In the genomic region with DNA sequence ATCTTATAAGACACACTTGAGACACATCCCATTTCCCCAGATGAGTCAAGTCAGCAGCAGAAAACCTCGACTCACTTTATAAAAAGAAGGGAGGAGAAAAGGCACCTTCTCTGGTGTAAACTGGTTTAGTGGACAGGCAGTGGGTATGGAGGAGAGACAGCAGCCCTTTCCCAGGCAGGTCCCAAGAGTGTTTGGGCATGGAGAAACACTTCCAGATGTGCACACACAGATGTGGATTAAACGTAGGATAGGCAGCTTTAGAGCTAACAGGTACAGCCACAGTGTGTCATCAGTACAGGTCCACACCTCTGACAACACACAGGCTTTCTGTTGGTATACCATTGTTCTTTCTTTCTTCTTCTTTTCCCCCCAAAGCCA, we compare ENCODE assay signal across 12 mouse cellular contexts. TPM values are rescaled to one million over a fixed set of nuclear protein-coding genes. Genes with fewer than 3 reads are reported as not detected.
DNase-seq lines count a peak whose midpoint lies in the region; ATAC-seq and TF ChIP-seq lines count a peak whose summit lies in the region.
"Had no signal": no experiment of that assay in that cellular context is flagged by ENCODE, and none has a peak within 500 bp of the region (broad histone marks: within the 10 kb centered on the region; RNA-seq: fewer than 3 reads in every experiment).

No protein-coding gene starts in this region.

- ATAC-seq in hindbrain, embryonic 12.5 days (ENCODE audit: low FRiP score), result peak; percentile 27
- no peak; the same call in 1 of the 2 replicates for ATAC-seq in midbrain, embryonic 12.5 days (ENCODE audit: low FRiP score, low read depth)
- no peak for ATAC-seq in stomach, postnatal 0 days (ENCODE audit: low FRiP score, low TSS enrichment)
- no peak for ATAC-seq in megakaryocyte-erythroid progenitor cell, adult 5-6 weeks (replicated peaks; ENCODE audit: low FRiP score, low TSS enrichment, poor library complexity, severe bottlenecking)

- H3K9ac ChIP-seq in hindbrain, embryonic 12.5 days, result no peak overlapping the region
- H3K9ac ChIP-seq in midbrain, embryonic 12.5 days (replicated peaks), result peak overlapping the region; percentile 37; the same call in 1 of the 2 replicates
- no peak overlapping the region for H3K9ac ChIP-seq in stomach, postnatal 0 days (ENCODE audit: low read length)
- H3K9ac ChIP-seq: heart, embryonic 13.5 days; liver, embryonic 14.5 days; stomach, embryonic 15.5 days had no signal

- no peak for DNase-seq in thymus, adult 2 months
- DNase-seq in thymus, postnatal 10 days (ENCODE audit: low spot score in 2 of 2), result no peak
- DNase-seq in stomach, postnatal 0 days (ENCODE audit: low spot score), result no peak
- DNase-seq in cerebellum, postnatal 4 days (ENCODE audit: low spot score in 2 of 2), result no peak
- DNase-seq in ovary, postnatal 10 days (ENCODE audit: low spot score), result no peak
- DNase-seq: cerebellum, postnatal 10 days had no signal

- WGBS in thymus, adult 2 months, result 36% methylated on average over 2 of the region's 2 CpGs
- 43% methylated on average over 2 of the region's 2 CpGs for WGBS in hindbrain, embryonic 12.5 days
- 51% methylated on average over 2 of the region's 2 CpGs for WGBS in midbrain, embryonic 12.5 days
- 34% methylated on average over 2 of the region's 2 CpGs for WGBS in stomach, postnatal 0 days

- no peak for TF ChIP-seq EP300 in stomach, postnatal 0 days (optimal IDR thresholded peaks at IDR 0.05)

- H3K9me3 ChIP-seq in hindbrain, embryonic 12.5 days (replicated peaks), result no peaks in the 10 kb centered on the region
- no peaks in the 10 kb centered on the region for H3K9me3 ChIP-seq in midbrain, embryonic 12.5 days
- H3K9me3 ChIP-seq in stomach, postnatal 0 days (ENCODE audit: control insufficient read depth, low read length), result no peaks in the 10 kb centered on the region
- H3K9me3 ChIP-seq: stomach, embryonic 15.5 days had no signal

- H3K4me3 ChIP-seq in thymus, adult 2 months (ENCODE audit: control insufficient read depth, insufficient read depth, low read length), result no peak overlapping the region
- no peak overlapping the region for H3K4me3 ChIP-seq in hindbrain, embryonic 12.5 days
- H3K4me3 ChIP-seq in midbrain, embryonic 12.5 days, result 0 out of 2 replicates have a peak overlapping the region, but pooled peaks have one; percentile 32
- H3K4me3 ChIP-seq in stomach, postnatal 0 days (ENCODE audit: low read depth, low read length), result no peak overlapping the region
- H3K4me3 ChIP-seq: heart, embryonic 13.5 days had no signal

- H3K27me3 ChIP-seq in thymus, adult 2 months (ENCODE audit: control insufficient read depth, insufficient read depth, low read length), result no peaks in the 10 kb centered on the region
- no peaks in the 10 kb centered on the region; the same call in 1 of the 2 replicates for H3K27me3 ChIP-seq in hindbrain, embryonic 12.5 days
- no peaks in the 10 kb centered on the region; the same call in 1 of the 2 replicates for H3K27me3 ChIP-seq in midbrain, embryonic 12.5 days
- H3K27me3 ChIP-seq in stomach, postnatal 0 days (ENCODE audit: control insufficient read depth, insufficient read depth, low read length), result no peaks in the 10 kb centered on the region
- H3K27me3 ChIP-seq: stomach, embryonic 15.5 days had no signal

- H3K36me3 ChIP-seq in thymus, adult 2 months (ENCODE audit: control insufficient read depth, insufficient read depth, low read length), result no peaks in the 10 kb centered on the region
- no peaks in the 10 kb centered on the region for H3K36me3 ChIP-seq in hindbrain, embryonic 12.5 days
- H3K36me3 ChIP-seq in midbrain, embryonic 12.5 days, result no peaks in the 10 kb centered on the region
- no peaks in the 10 kb centered on the region for H3K36me3 ChIP-seq in stomach, postnatal 0 days (ENCODE audit: control insufficient read depth, insufficient read depth, low read length)
- H3K36me3 ChIP-seq: heart, embryonic 13.5 days; stomach, embryonic 15.5 days had no signal

- TF ChIP-seq CTCF in thymus, adult 2 months (IDR thresholded peaks at IDR 0.05; ENCODE audit: borderline replicate concordance, control insufficient read depth, extremely low read depth, insufficient read depth, low read length, poor library complexity), result no peak
- no peak for TF ChIP-seq CTCF in stomach, postnatal 0 days (IDR thresholded peaks at IDR 0.05; ENCODE audit: low read depth)

- no peak for TF ChIP-seq POLR2A in thymus, adult 2 months (IDR thresholded peaks at IDR 0.05; ENCODE audit: control insufficient read depth, extremely low read depth, insufficient read depth, low read length, poor library complexity)

- peaks cover 17% of the 10 kb centered on the region for H3K4me1 ChIP-seq in thymus, adult 2 months (replicated peaks; ENCODE audit: control insufficient read depth, insufficient read depth, low read length)
- peaks cover 43% of the 10 kb centered on the region for H3K4me1 ChIP-seq in hindbrain, embryonic 12.5 days
- peaks cover 38% of the 10 kb centered on the region for H3K4me1 ChIP-seq in midbrain, embryonic 12.5 days
- 0 out of 2 replicates have a peak, but pooled peaks cover 2% of the 10 kb centered on the region for H3K4me1 ChIP-seq in stomach, postnatal 0 days (replicated peaks; ENCODE audit: control insufficient read depth, insufficient read depth)

- peak overlapping the region; percentile 52 for H3K4me2 ChIP-seq in hindbrain, embryonic 12.5 days (replicated peaks)
- peak overlapping the region; percentile 52 for H3K4me2 ChIP-seq in midbrain, embryonic 12.5 days (replicated peaks)
- H3K4me2 ChIP-seq in stomach, postnatal 0 days (replicated peaks; ENCODE audit: low read depth), result peak overlapping the region; percentile 50; the same call in 1 of the 2 replicates

- H3K27ac ChIP-seq in thymus, adult 2 months (ENCODE audit: control insufficient read depth, insufficient read depth, low read length), result peak overlapping the region; percentile 56
- peak overlapping the region; percentile 87 for H3K27ac ChIP-seq in hindbrain, embryonic 12.5 days
- H3K27ac ChIP-seq in midbrain, embryonic 12.5 days (replicated peaks), result peak overlapping the region; percentile 72
- H3K27ac ChIP-seq in stomach, postnatal 0 days (replicated peaks), result no peak overlapping the region
- H3K27ac ChIP-seq: heart, embryonic 13.5 days; liver, embryonic 14.5 days; stomach, embryonic 15.5 days had no signal

RNA-seq across cellular contexts. Expression of gene Scml4, which starts 0.4 kb away (rescaled TPM):
- 32.9 and 42.5 TPM in 2 replicates for polyA plus RNA-seq in thymus, adult 2 months (2012; rRNA removed)
- 4.0 and 4.3 TPM in 2 replicates for polyA plus RNA-seq in hindbrain, embryonic 12.5 days (2016; fragmentation: Nextera tagmentation; extraction: Ambion mirVana)
- polyA plus RNA-seq in midbrain, embryonic 12.5 days (2016; fragmentation: Nextera tagmentation; extraction: Ambion mirVana), result 3.4 and 5.4 TPM in 2 replicates
- 5.1 and 5.4 TPM in 2 replicates for polyA plus RNA-seq in stomach, postnatal 0 days (2015; fragmentation: Nextera tagmentation; extraction: Ambion mirVana)
- total RNA-seq in megakaryocyte-erythroid progenitor cell, adult 5-6 weeks (2014; fragmentation: Nextera tagmentation), result 1.5 and 7.1 TPM in 2 replicates
- total RNA-seq in megakaryocyte-erythroid progenitor cell, adult 5-6 weeks (2017), result 0.99 and 2.4 TPM in 2 replicates
